Mouse (Mus musculus) embryonic facial prominence, embryonic 12.5 days (tissue): ENCODE data around the gene 2610008E11Rik. TPM values are rescaled to one million over a fixed set of nuclear protein-coding genes. Genes with fewer than 3 reads are reported as not detected.

Source experiments
- ATAC-seq: fragments of 200-750 bp; cut with Nextera tagmentation; 2 replicates; pipeline ENCODE4 v1.8.0; 2017; ENCODE audit not compliant: insufficient number of reproducible peaks, insufficient read depth, low FRiP score, low TSS enrichment
- H3K27ac ChIP-seq: fragments of 300-500 bp; sonication (generic); 2 replicates; pipeline ENCODE4 v1.5.1; 2016; ENCODE audit warnings: mild to moderate bottlenecking
- H3K27me3 ChIP-seq: fragments of 300-500 bp; sonication (generic); 2 replicates; pipeline ENCODE4 v1.6.1; 2016; ENCODE audit warnings: mild to moderate bottlenecking, moderate library complexity
- H3K36me3 ChIP-seq: fragments of 300-500 bp; sonication (generic); 2 replicates; pipeline ENCODE4 v1.6.1; 2016; ENCODE audit warnings: mild to moderate bottlenecking
- H3K4me1 ChIP-seq: fragments of 300-500 bp; sonication (generic); 2 replicates; pipeline ENCODE4 v1.6.1; 2016
- H3K4me2 ChIP-seq: fragments of 300-500 bp; sonication (generic); replicated peaks from 2 replicates; pipeline ENCODE4 v1.6.1; 2016; ENCODE audit warnings: mild to moderate bottlenecking, moderate library complexity
- H3K4me3 ChIP-seq: fragments of 300-500 bp; sonication (generic); 2 replicates; pipeline ENCODE4 v1.5.1; 2016; ENCODE audit warnings: mild to moderate bottlenecking
- H3K9ac ChIP-seq: fragments of 300-500 bp; sonication (generic); 2 replicates; pipeline ENCODE4 v1.6.1; 2016; ENCODE audit warnings: mild to moderate bottlenecking, moderate library complexity
- H3K9me3 ChIP-seq: fragments of 300-500 bp; sonication (generic); 2 replicates; pipeline ENCODE4 v1.6.1; 2016; ENCODE audit warnings: mild to moderate bottlenecking, moderate library complexity
- WGBS: fragments of 180-500 bp; shearing (Covaris S2); methylation state at CpG from one replicate; pipeline ENCODE4 v1.1.7; 2016; 5-methylcytosine and 5-hydroxymethylcytosine counted together
- polyA plus RNA-seq: library from polyadenylated mRNA; unstranded; fragments of >200 nt; fragmentation: Nextera tagmentation; extraction: Ambion mirVana; gene quantifications from 2 replicates; pipeline ENCODE4 v1.2.1, GENCODE M21; 2016

2610008E11Rik gene
- 45.3 and 48.9 TPM in 2 replicates for polyA plus RNA-seq

- WGBS: under 1% methylated on average over 36 of the region's 36 CpGs
- peak within 1 kb of the TSS; percentile 79 for H3K4me2 ChIP-seq
Measured at GRCm38 (mm10) chr10:79097161-79097754, at the start of gene 2610008E11Rik. TSS of gene 2610008E11Rik (minus strand) at chr10:79097600.

GRCm38 (mm10) chr10:79116125-79116849 is 18.9 kb upstream of the 2610008E11Rik start:
- H3K36me3 ChIP-seq: no peaks in the 10 kb centered on the region
- WGBS: 40% methylated on average over 4 of the region's 4 CpGs
- H3K9me3 ChIP-seq: no peaks in the 10 kb centered on the region
- no peak overlapping the region for H3K27ac ChIP-seq
- no peak overlapping the region for H3K4me3 ChIP-seq
- H3K9ac ChIP-seq: no peak overlapping the region
- peaks cover 3% of the 10 kb centered on the region; the same call in 1 of the 2 replicates for H3K4me1 ChIP-seq
- no peak overlapping the region for H3K4me2 ChIP-seq
- no peaks in the 10 kb centered on the region for H3K27me3 ChIP-seq
- ATAC-seq: 0 out of 2 replicates have a peak, but pooled peaks have one; percentile 41

More at GRCm38 (mm10) chr10:79097161-79097754, at the start of gene 2610008E11Rik:
- Histone ChIP-seq H3K9ac (peak within 1 kb of the TSS; percentile 93), H3K36me3 (peaks cover 16% of the 10 kb centered on the region), H3K4me3 (peak within 1 kb of the TSS; percentile 87), H3K9me3 (no peaks in the 10 kb centered on the region), H3K27me3 (no peaks in the 10 kb centered on the region), H3K4me1 (peaks cover 16% of the 10 kb centered on the region; the same call in 1 of the 2 replicates), H3K27ac (peak within 1 kb of the TSS; percentile 98)
- ATAC-seq: peak; percentile 100

- H3K4me2 ChIP-seq: no peak overlapping the region
- no peak overlapping the region for H3K9ac ChIP-seq
- no peak for ATAC-seq
- WGBS: 61% methylated on average over 1 of the region's 1 CpGs
- H3K9me3 ChIP-seq: no peaks in the 10 kb centered on the region
- no peaks in the 10 kb centered on the region for H3K36me3 ChIP-seq
- H3K4me3 ChIP-seq: no peak overlapping the region
- no peaks in the 10 kb centered on the region for H3K27me3 ChIP-seq
- H3K27ac ChIP-seq: no peak overlapping the region
- H3K4me1 ChIP-seq: peaks cover 3% of the 10 kb centered on the region; the same call in 1 of the 2 replicates
Measured at GRCm38 (mm10) chr10:79115085-79115484, 17.7 kb upstream of the 2610008E11Rik start.

DNA sequence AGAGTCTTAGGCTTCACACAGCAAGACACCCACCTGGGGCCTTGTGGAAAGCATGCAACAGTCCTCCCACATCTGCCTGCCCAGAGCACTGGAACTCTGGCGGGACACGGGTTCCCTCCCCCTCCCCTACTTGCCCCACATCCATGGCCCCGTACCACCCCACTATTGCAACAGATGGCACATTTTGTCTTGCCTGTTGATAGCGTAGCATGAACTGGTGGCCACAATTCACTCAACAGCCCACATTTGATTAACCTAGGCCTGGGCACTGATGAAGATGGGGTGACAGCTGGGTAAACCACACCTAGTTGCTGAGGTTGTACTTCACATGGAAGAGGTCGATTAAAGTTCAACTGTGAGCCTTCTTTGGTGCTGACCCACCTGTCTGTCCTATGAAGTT is 13.1 kb upstream of the 2610008E11Rik start:
- Histone ChIP-seq H3K9ac (no peak overlapping the region), H3K4me1 (peaks cover 8% of the 10 kb centered on the region), H3K36me3 (no peaks in the 10 kb centered on the region), H3K27me3 (no peaks in the 10 kb centered on the region), H3K27ac (no peak overlapping the region), H3K9me3 (no peaks in the 10 kb centered on the region), H3K4me2 (no peak overlapping the region), H3K4me3 (no peak overlapping the region)
- 86% methylated on average over 5 of the region's 5 CpGs for WGBS
- peak; percentile 39; the same call in 1 of the 2 replicates for ATAC-seq

DNA sequence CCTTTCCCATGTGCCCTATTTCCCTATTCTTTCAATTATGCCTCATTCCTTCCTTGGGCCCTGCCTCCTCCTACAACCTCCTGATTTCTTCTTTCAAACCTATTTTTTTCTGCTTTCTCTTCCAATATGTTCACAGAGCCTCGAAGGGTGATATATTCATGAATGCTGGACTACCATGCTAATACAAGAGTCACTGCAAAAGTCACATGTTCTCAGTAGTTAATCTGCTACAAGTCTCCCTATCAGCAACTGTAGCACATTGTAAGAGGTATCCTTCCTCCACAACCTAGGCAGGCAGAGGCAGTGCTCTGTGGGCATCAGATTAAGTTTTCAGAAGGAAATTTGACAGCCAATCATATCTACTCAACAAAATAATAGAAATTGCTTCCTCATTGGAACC is 11.8 kb upstream of the 2610008E11Rik start:
- no peaks in the 10 kb centered on the region for H3K36me3 ChIP-seq
- H3K9me3 ChIP-seq: no peaks in the 10 kb centered on the region
- H3K4me2 ChIP-seq: no peak overlapping the region
- H3K27ac ChIP-seq: no peak overlapping the region
- no peak for ATAC-seq
- peaks cover 8% of the 10 kb centered on the region for H3K4me1 ChIP-seq
- 72% methylated on average over 1 of the region's 1 CpGs for WGBS
- H3K27me3 ChIP-seq: no peaks in the 10 kb centered on the region
- no peak overlapping the region for H3K4me3 ChIP-seq
- no peak overlapping the region for H3K9ac ChIP-seq

DNA sequence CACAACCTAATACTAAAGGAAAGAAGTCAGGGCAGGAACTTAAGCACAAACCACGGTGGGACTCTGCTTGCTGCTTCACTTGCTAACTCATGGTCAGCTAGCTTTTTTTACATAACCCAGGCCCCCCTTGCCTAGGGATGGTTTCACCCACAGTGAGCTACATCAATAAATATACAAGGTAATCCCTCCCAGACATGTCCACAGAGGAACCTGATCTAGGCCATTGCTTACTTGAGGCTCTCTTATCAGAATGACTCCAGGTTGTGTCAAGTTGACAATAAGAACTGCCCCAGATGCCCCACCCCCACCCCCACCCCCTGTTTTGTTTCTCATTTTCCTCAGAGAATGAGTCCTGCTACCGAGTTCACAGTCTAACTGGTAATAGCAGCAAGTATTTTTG is 10.1 kb upstream of the 2610008E11Rik start:
- Histone ChIP-seq H3K9ac (no peak overlapping the region), H3K4me1 (peaks cover 8% of the 10 kb centered on the region), H3K4me2 (no peak overlapping the region), H3K27me3 (no peaks in the 10 kb centered on the region), H3K27ac (no peak overlapping the region), H3K4me3 (no peak overlapping the region), H3K36me3 (no peaks in the 10 kb centered on the region), H3K9me3 (no peaks in the 10 kb centered on the region)
- ATAC-seq: no peak
- WGBS: 61% methylated on average over 2 of the region's 2 CpGs

DNA sequence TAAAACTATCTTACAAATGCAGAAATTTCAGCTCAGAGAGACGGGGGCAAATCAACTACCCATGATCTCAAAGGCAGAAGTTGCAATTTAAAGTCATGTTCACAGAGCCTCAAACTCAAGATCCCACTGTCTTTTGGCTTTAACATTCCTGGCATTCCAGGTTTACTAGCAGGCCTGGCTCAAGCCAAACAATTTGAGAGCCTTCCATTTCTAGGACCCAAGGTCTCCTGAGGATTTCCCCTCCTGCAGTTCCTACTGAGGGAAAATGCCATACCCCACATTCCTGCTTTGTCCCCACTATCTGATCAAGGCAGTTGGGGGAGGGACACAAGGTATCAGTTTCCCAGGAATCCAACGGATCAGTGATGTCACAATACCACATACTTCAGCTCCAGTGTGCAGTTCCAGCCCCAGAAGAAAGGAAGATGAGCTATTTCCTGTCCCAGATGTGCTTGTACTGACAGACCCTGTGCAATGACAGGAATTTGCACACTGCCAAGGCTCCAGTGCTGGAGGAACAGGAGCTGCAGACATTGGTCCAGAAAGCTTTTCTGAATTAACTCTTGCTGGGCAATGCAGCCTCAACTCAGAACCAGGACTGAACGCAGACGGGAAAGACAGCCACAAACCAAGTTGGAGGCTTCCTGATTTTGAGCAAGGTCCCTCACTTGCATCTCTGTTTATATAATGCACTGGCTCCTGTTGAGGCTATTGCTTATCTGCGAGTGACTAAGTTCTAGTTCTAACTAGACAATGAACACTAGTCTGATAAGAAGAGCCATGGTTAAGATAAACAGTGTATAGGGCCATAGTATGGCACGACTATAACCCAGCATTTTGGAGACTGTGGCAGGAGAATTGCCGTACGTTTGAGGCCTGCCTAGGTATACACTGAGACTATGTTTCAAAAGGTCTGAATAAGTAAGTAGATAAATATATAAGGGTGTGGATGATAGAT is 9.2 kb upstream of the 2610008E11Rik start:
- Histone ChIP-seq H3K36me3 (no peaks in the 10 kb centered on the region), H3K9ac (no peak overlapping the region), H3K4me2 (no peak overlapping the region), H3K27ac (0 out of 2 replicates have a peak overlapping the region, but pooled peaks have one; percentile 36), H3K4me1 (peaks cover 8% of the 10 kb centered on the region), H3K27me3 (no peaks in the 10 kb centered on the region), H3K4me3 (no peak overlapping the region), H3K9me3 (no peaks in the 10 kb centered on the region)
- 54% methylated on average over 8 of the region's 8 CpGs for WGBS
- ATAC-seq: peak; percentile 85

DNA sequence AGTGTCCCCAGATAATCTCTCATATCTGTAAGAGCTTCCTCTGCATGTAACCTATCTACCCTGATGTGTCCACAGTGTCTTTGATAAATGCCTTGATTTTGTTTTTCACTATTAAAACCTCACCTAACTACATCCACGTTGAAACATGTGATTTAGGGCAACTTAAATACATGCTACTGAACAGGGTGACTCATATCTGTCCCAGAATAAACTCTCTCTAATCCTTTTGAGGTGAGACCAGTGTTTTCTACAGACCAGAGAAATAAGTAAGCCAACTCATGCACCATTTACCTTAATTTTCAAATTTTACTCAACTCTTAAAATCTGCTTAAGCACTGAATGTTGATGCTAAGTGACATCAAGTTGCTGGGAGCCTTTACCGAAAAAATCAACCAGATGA is 694 bp downstream of the 2610008E11Rik start:
- Histone ChIP-seq H3K36me3 (peaks cover 22% of the 10 kb centered on the region), H3K9me3 (no peaks in the 10 kb centered on the region), H3K9ac (peak overlapping the region; percentile 93), H3K4me3 (peak overlapping the region; percentile 87), H3K27me3 (no peaks in the 10 kb centered on the region), H3K27ac (peak overlapping the region; percentile 98), H3K4me1 (peaks cover 16% of the 10 kb centered on the region; the same call in 1 of the 2 replicates), H3K4me2 (peak overlapping the region; percentile 79)
- 12% methylated on average over 2 of the region's 2 CpGs for WGBS
- no peak for ATAC-seq

- no peak for ATAC-seq
- peaks cover 6% of the 10 kb centered on the region; the same call in 1 of the 2 replicates for H3K9me3 ChIP-seq
- no peak overlapping the region for H3K27ac ChIP-seq
- H3K36me3 ChIP-seq: peaks cover 66% of the 10 kb centered on the region
- H3K4me2 ChIP-seq: no peak overlapping the region
- no peaks in the 10 kb centered on the region for H3K27me3 ChIP-seq
- H3K4me3 ChIP-seq: no peak overlapping the region
- peaks cover 16% of the 10 kb centered on the region; the same call in 1 of the 2 replicates for H3K4me1 ChIP-seq
- H3K9ac ChIP-seq: no peak overlapping the region
Measured at GRCm38 (mm10) chr10:79091731-79092130, 5.7 kb downstream of the 2610008E11Rik start.

- no peaks in the 10 kb centered on the region for H3K27me3 ChIP-seq
- H3K4me1 ChIP-seq: no peaks in the 10 kb centered on the region
- no peak overlapping the region for H3K27ac ChIP-seq
- no peak overlapping the region for H3K9ac ChIP-seq
- H3K36me3 ChIP-seq: peaks cover 67% of the 10 kb centered on the region
- H3K9me3 ChIP-seq: peaks cover 6% of the 10 kb centered on the region; the same call in 1 of the 2 replicates
- 81% methylated on average over 4 of the region's 4 CpGs for WGBS
- H3K4me2 ChIP-seq: no peak overlapping the region
- no peak overlapping the region for H3K4me3 ChIP-seq
- ATAC-seq: no peak
Measured at GRCm38 (mm10) chr10:79089000-79089399, 8.4 kb downstream of the 2610008E11Rik start.

- H3K9ac ChIP-seq: no peak overlapping the region
- no peaks in the 10 kb centered on the region for H3K4me1 ChIP-seq
- no peaks in the 10 kb centered on the region for H3K27me3 ChIP-seq
- no peak for ATAC-seq
- WGBS: 97% methylated on average over 2 of the region's 2 CpGs
- H3K36me3 ChIP-seq: peaks cover 48% of the 10 kb centered on the region
- peaks cover 6% of the 10 kb centered on the region; the same call in 1 of the 2 replicates for H3K9me3 ChIP-seq
- H3K4me3 ChIP-seq: no peak overlapping the region
- no peak overlapping the region for H3K4me2 ChIP-seq
- H3K27ac ChIP-seq: no peak overlapping the region
Measured at GRCm38 (mm10) chr10:79086577-79086976, 10.8 kb downstream of the 2610008E11Rik start.
